Mouse (Mus musculus) myocyte (in vitro differentiated cells): ENCODE data around the gene Pank2. TPM values are rescaled to one million over a fixed set of nuclear protein-coding genes. Genes with fewer than 3 reads are reported as not detected.
"Not testable (repeated sequence)": the region's sequence is repeated elsewhere in the genome, so short reads cannot be mapped to it uniquely, and the experiment has no call there.

Experiments
- H3K27me3 ChIP-seq: one replicate; pipeline ENCODE4 v1.6.1; 2011; ENCODE audit not compliant: control insufficient read depth, insufficient read depth, insufficient read length
- H3K36me3 ChIP-seq: one replicate; pipeline ENCODE4 v1.6.1; 2011; ENCODE audit not compliant: control insufficient read depth, insufficient read depth
- H3K4me2 ChIP-seq: one replicate; pipeline ENCODE4 v1.6.1; 2011; ENCODE audit warnings: low read depth, control low read depth
- H3K4me3 ChIP-seq: one replicate; pipeline ENCODE4 v1.5.1; 2011; ENCODE audit warnings: mild to moderate bottlenecking, control low read depth, moderate library complexity
- H3K79me2 ChIP-seq: one replicate; pipeline ENCODE4 v1.6.1; 2011; ENCODE audit not compliant: control insufficient read depth, insufficient read depth
- H3ac ChIP-seq: one replicate; pipeline ENCODE4 v1.6.1; 2011; ENCODE audit not compliant: control insufficient read depth, insufficient read length
- CEBPB ChIP-seq: IDR thresholded peaks from 2 replicates; pipeline ENCODE4 v1.6.1; 2011; ENCODE audit warnings: mild to moderate bottlenecking, moderate library complexity; ENCODE audit not compliant: poor library complexity, insufficient read depth, severe bottlenecking
- E2F4 ChIP-seq: IDR thresholded peaks from one replicate; pipeline ENCODE4 v1.6.1; 2011; ENCODE audit warnings: mild to moderate bottlenecking, control low read depth, moderate library complexity; ENCODE audit not compliant: insufficient read depth
- MAX ChIP-seq: IDR thresholded peaks from one replicate; pipeline ENCODE4 v1.6.1; 2011; ENCODE audit warnings: low read depth, mild to moderate bottlenecking, control low read depth
- MYOD1 ChIP-seq, 3 experiments: IDR thresholded peaks; one replicate each; pipeline ENCODE4 v1.6.1; 2011; ENCODE audit warnings: control low read depth in 2 of 3, low read depth in 2 of 3, mild to moderate bottlenecking in 2 of 3, moderate library complexity in 1 of 3; ENCODE audit not compliant: insufficient read length in 2 of 3, control insufficient read depth in 1 of 3
- MYOG ChIP-seq, 3 experiments: IDR thresholded peaks; one replicate each; pipeline ENCODE4 v1.6.1; 2011; ENCODE audit warnings: control low read depth in 2 of 3, low read depth in 2 of 3, mild to moderate bottlenecking in 2 of 3; ENCODE audit not compliant: insufficient read length in 2 of 3, control insufficient read depth in 1 of 3, insufficient read depth in 1 of 3
- POLR2A ChIP-seq: IDR thresholded peaks from one replicate; pipeline ENCODE4 v1.6.1; 2011; ENCODE audit warnings: low read depth, mild to moderate bottlenecking, control low read depth, moderate library complexity; ENCODE audit not compliant: insufficient read length
- POLR2AphosphoS2 ChIP-seq: IDR thresholded peaks from one replicate; pipeline ENCODE4 v1.6.1; 2011; ENCODE audit warnings: low read depth, control low read depth; ENCODE audit not compliant: insufficient read length
- REST ChIP-seq: IDR thresholded peaks from one replicate; pipeline ENCODE4 v1.6.1; 2011; ENCODE audit warnings: mild to moderate bottlenecking, control low read depth, moderate library complexity; ENCODE audit not compliant: insufficient read depth, insufficient read length
- SRF ChIP-seq: IDR thresholded peaks from one replicate; pipeline ENCODE4 v1.6.1; 2011; ENCODE audit warnings: low read depth; ENCODE audit not compliant: control insufficient read depth, insufficient read length
- TCF12 ChIP-seq: IDR thresholded peaks from one replicate; pipeline ENCODE4 v1.6.1; 2011; ENCODE audit warnings: mild to moderate bottlenecking, control low read depth; ENCODE audit not compliant: poor library complexity, insufficient read depth, severe bottlenecking
- TCF3 ChIP-seq: IDR thresholded peaks from one replicate; pipeline ENCODE4 v1.6.1; 2011; ENCODE audit warnings: low read depth, control low read depth; ENCODE audit not compliant: insufficient read length
- USF1 ChIP-seq: IDR thresholded peaks from one replicate; pipeline ENCODE4 v1.6.1; 2011; ENCODE audit warnings: low read depth, mild to moderate bottlenecking, control low read depth, moderate library complexity
- polyA plus RNA-seq: library from polyadenylated mRNA; unstranded; fragments of >200 nt; fragmentation: generic; extraction: Trizol; gene quantifications from one replicate; pipeline ENCODE4 v1.2.1, GENCODE M21; 2012; ENCODE audit warnings: missing spikeins

Gene Pank2
- polyA plus RNA-seq, 1 experiment: 26.2 TPM

DNA sequence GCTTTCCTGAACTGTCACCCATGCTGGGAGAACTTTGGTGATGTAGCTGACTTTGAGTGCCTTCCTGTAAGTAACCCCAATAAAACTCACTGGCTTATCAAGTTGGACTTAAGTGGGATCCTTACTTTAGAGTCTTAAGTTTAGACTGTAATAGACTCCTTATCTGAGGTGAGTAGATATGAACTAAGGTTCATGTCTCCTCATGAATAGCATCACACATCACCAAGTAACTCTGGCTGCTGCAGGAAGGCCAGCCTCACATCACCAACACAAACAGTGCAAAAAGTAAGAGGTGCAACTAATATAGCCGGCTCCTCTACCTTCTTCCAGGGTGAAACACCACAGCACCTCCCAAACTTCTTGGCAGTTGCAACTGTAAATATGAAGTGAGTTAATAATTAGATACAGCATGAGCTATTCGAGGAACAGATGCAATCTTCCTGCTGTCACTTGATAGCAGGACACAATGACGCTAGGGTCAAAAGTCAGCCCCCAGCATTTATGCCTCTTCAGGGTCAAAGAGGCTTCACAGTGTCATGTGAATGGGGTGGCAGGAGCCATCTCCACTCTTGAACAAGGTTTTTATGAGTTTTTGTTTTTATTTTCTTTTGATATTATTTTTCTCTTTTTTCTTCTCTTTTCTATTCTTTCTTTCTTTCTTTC lies 40.3 kb upstream of the Pank2 start:
- H3K79me2 ChIP-seq: no peaks in the 10 kb centered on the region
- H3K27me3 ChIP-seq: no peaks in the 10 kb centered on the region
- H3K4me3 ChIP-seq: no peak overlapping the region
- TF ChIP-seq CEBPB: no peak
- H3ac ChIP-seq: no peak overlapping the region
- H3K4me2 ChIP-seq: no peak overlapping the region
- no peaks in the 10 kb centered on the region for H3K36me3 ChIP-seq

DNA sequence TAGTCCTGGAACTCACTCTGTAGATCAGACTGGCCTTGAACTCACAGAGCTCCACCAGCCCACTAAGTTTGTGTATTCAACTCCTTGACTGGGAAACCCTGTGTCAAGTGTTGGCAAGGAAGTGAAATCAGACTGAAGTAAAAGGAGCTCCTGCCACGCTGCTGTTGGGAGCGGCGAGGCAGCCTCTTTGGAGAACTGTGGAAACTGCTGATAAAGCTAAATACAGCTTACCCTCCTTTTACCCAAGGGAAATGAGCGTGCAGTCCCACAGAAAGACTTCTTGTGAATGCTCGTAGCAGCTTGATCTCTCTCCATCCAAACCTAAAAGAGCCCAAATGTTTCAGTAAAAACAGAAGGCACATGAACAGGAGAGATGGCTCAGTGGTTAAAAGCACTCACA lies 39.7 kb upstream of the Pank2 start:
- TF ChIP-seq MYOG (IDR thresholded peaks at IDR 0.05; ENCODE audit: control insufficient read depth in 1 of 3, insufficient read depth in 1 of 3, insufficient read length in 2 of 3, low read depth in 2 of 3) (no peak), CEBPB (no peak), SRF (no peak), POLR2A (no peak), MYOD1 (IDR thresholded peaks at IDR 0.05; ENCODE audit: control insufficient read depth in 1 of 3, insufficient read length in 2 of 3, low read depth in 2 of 3) (no peak), MAX (no peak), E2F4 (no peak), POLR2AphosphoS2 (no peak)
- no peaks in the 10 kb centered on the region for H3K79me2 ChIP-seq
- no peaks in the 10 kb centered on the region for H3K36me3 ChIP-seq
- H3K4me3 ChIP-seq: no peak overlapping the region
- no peak overlapping the region for H3K4me2 ChIP-seq
- no peaks in the 10 kb centered on the region for H3K27me3 ChIP-seq
- H3ac ChIP-seq: no peak overlapping the region

DNA sequence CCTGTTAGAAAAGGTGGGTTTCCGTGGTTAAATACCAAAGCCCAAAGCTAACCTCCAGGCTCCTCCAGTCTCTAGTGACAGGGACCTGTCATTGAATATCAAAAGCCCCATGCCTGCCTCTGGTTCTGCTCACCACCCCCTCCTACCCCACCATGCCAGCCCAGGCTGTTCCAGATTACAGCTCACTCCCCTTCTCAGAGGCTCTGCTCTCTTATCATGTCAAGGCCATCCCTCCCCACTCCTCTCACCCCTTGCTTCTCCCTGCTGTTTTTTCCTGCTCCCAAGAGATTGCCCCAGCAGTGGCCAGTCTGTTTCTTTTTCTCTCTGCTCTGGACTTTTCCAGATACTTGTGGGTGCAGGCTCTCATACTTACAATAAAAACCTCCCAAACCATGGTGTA lies 38.7 kb upstream of the Pank2 start:
- Histone ChIP-seq H3ac (no peak overlapping the region), H3K36me3 (no peaks in the 10 kb centered on the region), H3K79me2 (no peaks in the 10 kb centered on the region), H3K27me3 (no peaks in the 10 kb centered on the region), H3K4me2 (no peak overlapping the region), H3K4me3 (no peak overlapping the region)
- TF ChIP-seq TCF12 (no peak), POLR2AphosphoS2 (no peak), POLR2A (no peak), REST (no peak), MAX (no peak), E2F4 (no peak), CEBPB (no peak), USF1 (no peak), SRF (no peak)

DNA sequence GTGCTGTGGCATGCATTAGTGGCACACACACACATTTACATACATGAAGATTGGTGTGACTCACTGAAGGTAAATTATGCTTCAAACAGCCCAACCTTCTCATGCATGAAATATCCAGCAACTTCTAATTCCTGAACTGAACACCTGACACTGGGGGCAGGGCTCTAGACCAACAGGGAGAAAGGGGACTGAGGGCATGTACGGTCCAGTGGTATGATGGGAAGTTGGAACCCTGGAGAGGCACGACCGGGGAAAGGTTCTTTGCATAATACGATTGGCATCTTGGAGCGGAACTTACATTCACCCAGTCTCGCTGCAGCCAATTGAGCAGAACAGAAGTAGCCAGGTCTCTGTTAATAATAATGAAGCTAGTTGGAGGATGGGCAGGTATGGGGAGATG lies 37.1 kb upstream of the Pank2 start:
- no peaks in the 10 kb centered on the region for H3K36me3 ChIP-seq
- no peak overlapping the region for H3K4me3 ChIP-seq
- TF ChIP-seq POLR2AphosphoS2 (no peak), TCF3 (no peak), USF1 (no peak), CEBPB (no peak), E2F4 (no peak), TCF12 (no peak), SRF (no peak), MYOD1 (IDR thresholded peaks at IDR 0.05; ENCODE audit: control insufficient read depth in 1 of 3, insufficient read length in 2 of 3, low read depth in 2 of 3) (no peak), POLR2A (no peak), MYOG (IDR thresholded peaks at IDR 0.05; ENCODE audit: control insufficient read depth in 1 of 3, insufficient read depth in 1 of 3, insufficient read length in 2 of 3, low read depth in 2 of 3) (no peak), MAX (no peak), REST (no peak)
- no peaks in the 10 kb centered on the region for H3K27me3 ChIP-seq
- no peaks in the 10 kb centered on the region for H3K79me2 ChIP-seq
- no peak overlapping the region for H3K4me2 ChIP-seq
- no peak overlapping the region for H3ac ChIP-seq

DNA sequence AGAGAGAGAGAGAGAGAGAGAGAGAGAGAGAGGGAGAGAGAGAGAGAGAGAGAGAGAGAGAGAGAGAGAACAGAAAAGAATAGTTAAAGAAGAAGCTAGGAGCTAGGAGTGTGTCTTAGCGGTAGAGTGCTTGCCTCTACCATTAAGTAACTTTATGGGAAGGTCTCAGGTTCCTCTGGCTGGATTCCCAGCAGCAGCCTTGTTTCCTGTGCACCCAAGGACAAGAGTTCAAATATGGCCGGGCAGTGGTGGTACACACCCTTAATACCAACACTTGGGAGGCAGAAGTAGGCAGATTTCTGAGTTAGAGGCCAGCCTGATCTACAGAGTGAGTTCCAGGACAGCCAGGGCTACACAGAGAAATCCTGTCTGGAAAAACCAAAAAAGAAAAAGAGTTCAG lies 35.6 kb upstream of the Pank2 start:
- H3K27me3 ChIP-seq, H3K36me3 ChIP-seq, H3K4me2 ChIP-seq, H3K79me2 ChIP-seq, H3K4me3 ChIP-seq, H3ac ChIP-seq: not testable (repeated sequence)

DNA sequence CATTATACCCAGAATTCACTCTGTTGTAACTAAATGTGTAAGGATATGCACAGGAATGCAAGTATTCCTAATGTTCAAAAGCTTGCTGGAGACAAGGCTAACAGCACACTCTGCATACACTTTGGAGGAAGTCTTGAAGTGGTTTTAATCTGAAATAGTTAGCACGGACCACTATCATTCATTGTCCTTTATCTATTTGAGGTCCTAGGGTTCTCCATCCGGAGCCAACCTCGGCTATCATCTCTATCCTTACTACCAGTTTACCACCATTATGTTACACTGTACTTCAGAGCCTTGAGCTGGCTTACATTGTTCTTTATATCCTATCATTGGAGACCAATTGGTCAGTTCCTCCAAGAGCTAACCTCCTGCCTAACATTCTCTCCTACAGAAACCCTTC lies 35.1 kb upstream of the Pank2 start:
- Histone ChIP-seq H3K36me3 (no peaks in the 10 kb centered on the region), H3ac (no peak overlapping the region), H3K4me2 (no peak overlapping the region), H3K27me3 (no peaks in the 10 kb centered on the region), H3K4me3 (no peak overlapping the region), H3K79me2 (no peaks in the 10 kb centered on the region)
- TF ChIP-seq CEBPB: no peak
- TF ChIP-seq SRF: no peak
- TF ChIP-seq POLR2A: no peak
- TF ChIP-seq MAX: no peak
- TF ChIP-seq TCF3: no peak
- TF ChIP-seq TCF12: no peak
- no peak for TF ChIP-seq MYOD1 (IDR thresholded peaks at IDR 0.05; ENCODE audit: control insufficient read depth in 1 of 3, insufficient read length in 2 of 3, low read depth in 2 of 3)
- no peak for TF ChIP-seq REST
- TF ChIP-seq MYOG (IDR thresholded peaks at IDR 0.05; ENCODE audit: control insufficient read depth in 1 of 3, insufficient read depth in 1 of 3, insufficient read length in 2 of 3, low read depth in 2 of 3): no peak
- no peak for TF ChIP-seq E2F4
- no peak for TF ChIP-seq POLR2AphosphoS2
- no peak for TF ChIP-seq USF1
